Mouse (Mus musculus): ENCODE results near the gene Krt24. TPM values are rescaled to one million over a fixed set of nuclear protein-coding genes. Genes with fewer than 3 reads are reported as not detected.
"Not testable (repeated sequence)": the region's sequence is repeated elsewhere in the genome, so short reads cannot be mapped to it uniquely, and the experiment has no call there.

The Krt24 gene
- total and polyA plus RNA-seq, 3 experiments = not detected

DNA sequence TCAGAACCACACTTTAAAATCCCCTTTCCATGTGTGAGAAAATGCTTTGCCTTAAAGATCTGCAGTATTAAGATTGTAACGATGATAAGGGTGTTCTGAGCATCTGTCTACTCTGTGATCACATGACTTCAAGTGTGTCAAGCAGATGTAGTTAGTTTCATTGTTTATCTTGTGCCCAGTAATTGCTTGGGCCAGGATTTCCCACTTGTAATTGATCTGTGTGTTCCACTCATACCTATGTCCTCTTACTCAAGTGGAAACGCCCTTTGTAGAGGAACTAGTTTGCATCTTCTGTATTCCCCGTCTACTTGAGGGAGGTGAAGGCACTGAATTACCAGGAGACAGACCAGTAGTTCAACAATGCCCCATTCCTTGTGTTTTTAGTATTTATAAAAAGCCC, 34.4 kb downstream of the Krt24 start:
- peaks cover 6% of the 10 kb centered on the region for H3K27me3 ChIP-seq (ENCODE audit: insufficient read depth, low read length)
- TF ChIP-seq GATA2 (IDR thresholded peaks at IDR 0.05; ENCODE audit: borderline replicate concordance, low read depth, low read length) (no peak), TAL1 (conservative IDR thresholded peaks at IDR 0.05; ENCODE audit: low read depth, low read length) (no peak), CTCF (IDR thresholded peaks at IDR 0.05; ENCODE audit: low read depth, low read length) (no peak), POLR2AphosphoS5 (IDR thresholded peaks at IDR 0.05; ENCODE audit: insufficient replicate concordance, low read depth, low read length) (no peak), GATA1 (IDR thresholded peaks at IDR 0.05; ENCODE audit: borderline replicate concordance, low read length) (no peak)
- H3K9me3 ChIP-seq (replicated peaks) = no peaks in the 10 kb centered on the region
- H3K4me1 ChIP-seq (ENCODE audit: insufficient read depth, low read depth, low read length) = no peaks in the 10 kb centered on the region
- no peak for ATAC-seq (ENCODE audit: extremely low read depth, insufficient number of reproducible peaks, low FRiP score, poor library complexity, severe bottlenecking)
- no peaks in the 10 kb centered on the region for H3K36me3 ChIP-seq (replicated peaks)
- DNase-seq (ENCODE audit: low spot score) = no peak
- no peak overlapping the region for H3K4me3 ChIP-seq (ENCODE audit: low read depth, low read length)

DNA sequence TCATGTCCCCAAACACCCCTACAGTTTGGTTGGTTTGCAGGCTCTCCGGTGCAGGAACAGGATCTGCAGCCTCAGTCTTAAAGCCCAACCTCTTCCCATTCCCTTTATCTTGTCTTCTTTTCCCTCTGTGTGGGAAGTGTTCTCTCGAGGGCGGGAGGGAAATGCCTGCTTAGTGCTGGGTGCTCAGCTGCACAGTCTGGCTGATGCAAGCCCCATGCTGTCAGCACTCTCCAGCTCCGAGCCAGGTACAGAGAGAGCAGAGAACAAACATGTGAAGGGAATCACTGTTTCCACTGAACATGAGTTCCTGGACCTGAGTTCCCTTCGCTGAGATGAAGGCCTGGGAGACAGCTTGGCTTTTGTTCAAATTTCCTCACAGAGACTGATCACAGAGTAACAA, 34.8 kb downstream of the Krt24 start:
- H3K27me3 ChIP-seq (ENCODE audit: insufficient read depth, low read length) = peaks cover 6% of the 10 kb centered on the region
- no peak overlapping the region for H3K4me3 ChIP-seq (ENCODE audit: low read depth, low read length)
- H3K9me3 ChIP-seq (replicated peaks) = no peaks in the 10 kb centered on the region
- no peaks in the 10 kb centered on the region for H3K36me3 ChIP-seq (replicated peaks)
- ATAC-seq (ENCODE audit: extremely low read depth, insufficient number of reproducible peaks, low FRiP score, poor library complexity, severe bottlenecking) = no peak
- TF ChIP-seq POLR2AphosphoS5 (IDR thresholded peaks at IDR 0.05; ENCODE audit: insufficient replicate concordance, low read depth, low read length) = no peak
- H3K4me1 ChIP-seq (ENCODE audit: insufficient read depth, low read depth, low read length) = no peaks in the 10 kb centered on the region
- no peak for DNase-seq (ENCODE audit: low spot score)

DNA sequence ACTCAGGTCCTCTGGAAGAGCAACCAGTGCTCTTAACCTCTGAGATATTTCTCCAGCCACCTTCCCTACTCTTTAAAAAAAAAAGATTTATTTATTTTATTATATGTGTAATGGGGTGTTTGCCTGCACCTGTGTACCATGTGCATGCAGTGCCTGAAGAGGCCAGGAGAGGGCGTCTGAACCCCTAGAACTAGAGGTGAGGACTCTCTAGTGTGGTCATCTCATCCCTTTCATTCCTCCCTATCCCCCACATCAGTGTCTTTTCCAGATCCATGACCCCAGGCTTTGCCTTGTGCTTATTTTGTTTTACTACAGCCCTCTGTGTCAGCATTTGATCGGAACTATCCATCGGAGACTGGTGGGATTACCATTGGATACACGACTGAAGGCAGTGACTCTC, 35.9 kb downstream of the Krt24 start:
- H3K36me3 ChIP-seq (replicated peaks) = no peaks in the 10 kb centered on the region
- no peak overlapping the region for H3K4me3 ChIP-seq (ENCODE audit: low read depth, low read length)
- peaks cover 7% of the 10 kb centered on the region for H3K27me3 ChIP-seq (ENCODE audit: insufficient read depth, low read length)
- DNase-seq (ENCODE audit: low spot score) (no peak), ATAC-seq (ENCODE audit: extremely low read depth, insufficient number of reproducible peaks, low FRiP score, poor library complexity, severe bottlenecking) (no peak)
- no peaks in the 10 kb centered on the region for H3K4me1 ChIP-seq (ENCODE audit: insufficient read depth, low read depth, low read length)
- H3K9me3 ChIP-seq (replicated peaks) = no peaks in the 10 kb centered on the region
- TF ChIP-seq GATA2 (IDR thresholded peaks at IDR 0.05; ENCODE audit: borderline replicate concordance, low read depth, low read length) = no peak
- TF ChIP-seq GATA1 (IDR thresholded peaks at IDR 0.05; ENCODE audit: borderline replicate concordance, low read length) = no peak
- TF ChIP-seq TAL1 (conservative IDR thresholded peaks at IDR 0.05; ENCODE audit: low read depth, low read length) = no peak
- TF ChIP-seq CTCF (IDR thresholded peaks at IDR 0.05; ENCODE audit: low read depth, low read length) = no peak
- TF ChIP-seq POLR2AphosphoS5 (IDR thresholded peaks at IDR 0.05; ENCODE audit: insufficient replicate concordance, low read depth, low read length) = no peak

DNA sequence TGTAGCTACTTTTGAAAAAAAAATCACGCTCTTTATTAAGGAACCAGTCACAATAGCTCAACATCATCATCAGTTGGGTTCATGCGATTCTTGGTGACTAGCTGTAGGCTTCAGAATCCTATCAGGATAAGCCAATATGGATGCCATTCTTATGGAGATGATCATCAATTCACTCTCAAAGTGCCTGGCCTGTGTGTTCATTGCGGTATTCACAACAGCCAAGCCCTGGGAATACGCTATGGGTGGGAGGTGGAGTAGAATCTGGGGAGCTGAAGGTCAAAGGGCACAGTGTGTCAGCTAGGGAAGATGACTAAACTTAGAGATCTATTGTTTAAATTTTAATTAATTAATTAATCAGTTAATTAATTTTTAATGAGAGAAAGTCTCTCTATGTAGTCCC, 37.1 kb downstream of the Krt24 start:
- TF ChIP-seq CTCF (IDR thresholded peaks at IDR 0.05; ENCODE audit: low read depth, low read length) (no peak), TAL1 (conservative IDR thresholded peaks at IDR 0.05; ENCODE audit: low read depth, low read length) (no peak), GATA1 (IDR thresholded peaks at IDR 0.05; ENCODE audit: borderline replicate concordance, low read length) (no peak), GATA2 (IDR thresholded peaks at IDR 0.05; ENCODE audit: borderline replicate concordance, low read depth, low read length) (no peak), POLR2AphosphoS5 (IDR thresholded peaks at IDR 0.05; ENCODE audit: insufficient replicate concordance, low read depth, low read length) (no peak)
- no peak for ATAC-seq (ENCODE audit: extremely low read depth, insufficient number of reproducible peaks, low FRiP score, poor library complexity, severe bottlenecking)
- peaks cover 13% of the 10 kb centered on the region for H3K27me3 ChIP-seq (ENCODE audit: insufficient read depth, low read length)
- H3K9me3 ChIP-seq (replicated peaks) = no peaks in the 10 kb centered on the region
- H3K4me3 ChIP-seq (ENCODE audit: low read depth, low read length) = no peak overlapping the region
- no peak for DNase-seq (ENCODE audit: low spot score)
- no peaks in the 10 kb centered on the region for H3K4me1 ChIP-seq (ENCODE audit: insufficient read depth, low read depth, low read length)
- no peaks in the 10 kb centered on the region for H3K36me3 ChIP-seq (replicated peaks)

DNA sequence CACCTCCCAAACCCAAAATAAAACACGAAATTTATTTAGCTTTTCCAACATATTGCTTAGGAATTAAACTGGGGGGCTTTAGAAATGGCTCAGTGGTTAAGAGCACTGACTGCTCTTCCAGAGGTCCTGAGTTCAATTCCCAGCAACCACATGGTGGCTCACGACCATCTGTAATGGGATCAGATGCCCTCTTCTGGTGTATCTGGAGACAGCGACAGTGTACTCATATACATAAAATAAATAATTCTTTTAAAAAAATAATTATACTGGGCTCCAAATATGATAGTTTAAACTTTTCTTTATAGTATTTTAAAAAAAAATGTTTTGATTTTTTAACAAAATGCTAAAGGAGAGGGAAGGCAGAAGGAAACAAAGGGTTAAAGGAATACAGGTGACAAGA, 40.5 kb downstream of the Krt24 start:
- not testable (repeated sequence) for DNase-seq (ENCODE audit: low spot score); H3K4me3 ChIP-seq (ENCODE audit: low read depth, low read length); H3K4me1 ChIP-seq (ENCODE audit: insufficient read depth, low read depth, low read length); H3K9me3 ChIP-seq (replicated peaks); ATAC-seq (ENCODE audit: extremely low read depth, insufficient number of reproducible peaks, low FRiP score, poor library complexity, severe bottlenecking); H3K36me3 ChIP-seq (replicated peaks)
- H3K27me3 ChIP-seq (ENCODE audit: insufficient read depth, low read length) = peaks cover 14% of the 10 kb centered on the region

DNA sequence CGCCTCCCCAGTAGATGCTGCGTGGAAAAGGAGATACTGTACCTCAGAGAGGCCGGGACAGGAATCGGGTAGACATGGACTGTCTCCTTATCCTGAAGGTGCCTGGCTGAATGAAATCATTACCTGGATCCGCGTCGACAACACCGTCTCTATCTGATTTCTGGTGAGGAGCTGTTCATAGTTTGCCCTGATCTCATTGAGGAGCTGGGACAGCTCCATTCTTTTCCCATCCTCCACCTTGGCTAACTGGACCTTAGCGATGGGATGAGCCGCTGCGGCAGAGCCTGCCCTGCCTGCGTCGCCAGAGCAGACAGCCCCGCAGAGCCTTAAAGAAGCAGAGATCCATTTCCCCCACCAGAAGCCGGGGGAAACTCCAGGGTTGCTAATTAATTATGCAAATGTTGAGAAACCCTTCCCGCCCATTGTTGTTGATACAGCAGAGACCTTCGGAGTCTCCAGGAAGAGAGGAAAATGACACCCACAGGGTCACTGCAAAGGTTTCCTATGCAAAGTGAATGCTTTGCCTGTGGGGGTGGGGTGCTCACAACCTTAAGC, 41.2 kb downstream of the Krt24 start, which contains the start of gene Krt222:
Gene Krt222 (minus strand): TSS at position 266 of the 555 bp plus-strand sequence.
- Histone ChIP-seq H3K4me3 (ENCODE audit: low read depth, low read length) (no peak within 1 kb of the TSS), H3K36me3 (replicated peaks) (no peaks in the 10 kb centered on the region), H3K27me3 (ENCODE audit: insufficient read depth, low read length) (peaks cover 14% of the 10 kb centered on the region), H3K4me1 (ENCODE audit: insufficient read depth, low read depth, low read length) (no peaks in the 10 kb centered on the region), H3K9me3 (replicated peaks) (no peaks in the 10 kb centered on the region)
- DNase-seq (ENCODE audit: low spot score) = no peak
- no peak for ATAC-seq (ENCODE audit: extremely low read depth, insufficient number of reproducible peaks, low FRiP score, poor library complexity, severe bottlenecking)
- TF ChIP-seq GATA2 (IDR thresholded peaks at IDR 0.05; ENCODE audit: borderline replicate concordance, low read depth, low read length) (no peak), TAL1 (conservative IDR thresholded peaks at IDR 0.05; ENCODE audit: low read depth, low read length) (no peak)

DNA sequence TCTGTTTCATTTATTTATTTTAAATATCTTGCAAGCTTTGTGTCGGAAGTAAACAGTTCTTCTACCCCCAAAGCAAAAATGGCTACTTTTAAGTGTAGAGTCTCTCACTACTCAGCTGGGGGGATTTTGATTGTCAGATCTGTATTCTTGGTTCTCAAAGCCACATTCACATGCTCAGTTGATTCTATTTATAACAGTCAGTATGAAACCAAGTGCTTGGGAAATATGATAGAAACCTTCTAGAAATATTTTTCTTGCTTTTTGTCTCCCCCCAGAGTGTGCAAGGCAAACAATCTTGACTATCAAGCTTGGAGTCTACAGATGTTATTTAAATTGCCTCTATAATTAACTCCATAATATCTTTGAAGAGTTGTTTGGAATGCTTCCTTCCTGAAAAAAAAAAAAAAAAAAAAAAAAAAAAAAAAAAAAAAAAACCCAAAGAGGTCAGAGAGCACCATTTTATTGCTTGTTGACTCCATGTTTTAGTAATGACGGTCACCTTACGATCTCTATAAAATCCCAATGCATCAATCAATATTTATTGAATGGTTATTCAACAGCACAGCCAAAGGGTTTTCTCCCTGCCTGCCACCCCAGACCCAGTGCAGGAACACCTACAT, 41.8 kb downstream of the Krt24 start:
- Histone ChIP-seq H3K27me3 (ENCODE audit: insufficient read depth, low read length) (peaks cover 18% of the 10 kb centered on the region), H3K4me3 (ENCODE audit: low read depth, low read length) (no peak overlapping the region), H3K9me3 (replicated peaks) (no peaks in the 10 kb centered on the region), H3K36me3 (replicated peaks) (no peaks in the 10 kb centered on the region), H3K4me1 (ENCODE audit: insufficient read depth, low read depth, low read length) (peaks cover 3% of the 10 kb centered on the region; the same call in 1 of the 2 replicates)
- DNase-seq (ENCODE audit: low spot score) (no peak), ATAC-seq (ENCODE audit: extremely low read depth, insufficient number of reproducible peaks, low FRiP score, poor library complexity, severe bottlenecking) (no peak)
- TF ChIP-seq TAL1 (conservative IDR thresholded peaks at IDR 0.05; ENCODE audit: low read depth, low read length) (no peak), GATA1 (IDR thresholded peaks at IDR 0.05; ENCODE audit: borderline replicate concordance, low read length) (no peak), GATA2 (IDR thresholded peaks at IDR 0.05; ENCODE audit: borderline replicate concordance, low read depth, low read length) (no peak), CTCF (IDR thresholded peaks at IDR 0.05; ENCODE audit: low read depth, low read length) (no peak), POLR2AphosphoS5 (IDR thresholded peaks at IDR 0.05; ENCODE audit: insufficient replicate concordance, low read depth, low read length) (no peak)

Data from G1E (cell line).